Mouse (Mus musculus): ENCODE results near the gene Trim65. TPM values are rescaled to one million over a fixed set of nuclear protein-coding genes. Genes with fewer than 3 reads are reported as not detected.
"Not testable (repeated sequence)": the region's sequence is repeated elsewhere in the genome, so short reads cannot be mapped to it uniquely, and the experiment has no call there.

The Trim65 gene
- polyA plus RNA-seq, 1 experiment from 2014 or later: 7.7 TPM

DNA sequence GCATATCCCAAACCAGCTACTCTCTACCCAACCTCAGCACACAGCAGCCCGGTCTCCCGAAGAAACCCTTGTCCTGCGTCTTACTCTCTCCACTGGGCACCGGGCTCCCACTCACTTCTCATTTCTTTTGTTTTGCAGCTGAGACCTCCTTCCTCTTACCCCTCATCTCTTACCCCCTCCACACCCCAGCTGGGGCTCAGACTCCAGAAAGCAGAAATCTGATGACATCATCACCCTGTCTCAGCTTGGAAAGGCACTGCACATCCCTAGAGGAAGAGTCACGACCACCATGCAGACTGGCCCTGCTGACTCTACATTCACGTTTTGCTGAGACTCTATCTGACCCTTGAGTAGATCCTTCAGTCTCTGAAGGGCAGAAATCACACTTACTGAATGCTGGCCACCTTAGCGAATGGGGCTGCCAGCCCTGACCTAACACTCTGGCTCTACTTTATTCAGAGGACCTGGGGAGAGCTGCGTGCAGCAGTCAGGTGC lies 888 bp downstream of the Trim65 start:
- Histone ChIP-seq H3K36me3 (ENCODE audit: control insufficient read depth, insufficient read depth, low read length) (peaks cover 21% of the 10 kb centered on the region), H3K9me3 (ENCODE audit: control insufficient read depth, low read length) (no peaks in the 10 kb centered on the region), H3K27ac (ENCODE audit: low read length) (peak overlapping the region; percentile 97), H3K4me2 (ENCODE audit: low read depth, low read length) (peak overlapping the region; percentile 89), H3K4me3 (ENCODE audit: low read length) (peak overlapping the region; percentile 71), H3K4me1 (ENCODE audit: control insufficient read depth, insufficient read depth, low read length) (peaks cover 36% of the 10 kb centered on the region), H3K9ac (ENCODE audit: low read depth, low read length) (peak overlapping the region; percentile 90), H3K27me3 (replicated peaks; ENCODE audit: control insufficient read depth, insufficient read depth, low read length) (no peaks in the 10 kb centered on the region)
- 35% methylated on average over 8 of the region's 8 CpGs for WGBS
- ATAC-seq: peak; percentile 1; the same call in 1 of the 2 replicates

- Histone ChIP-seq H3K4me3 (ENCODE audit: low read length) (peak overlapping the region; percentile 71), H3K4me1 (ENCODE audit: control insufficient read depth, insufficient read depth, low read length) (peaks cover 36% of the 10 kb centered on the region), H3K36me3 (ENCODE audit: control insufficient read depth, insufficient read depth, low read length) (peaks cover 18% of the 10 kb centered on the region), H3K9ac (ENCODE audit: low read depth, low read length) (peak overlapping the region; percentile 90; the same call in 1 of the 2 replicates), H3K4me2 (ENCODE audit: low read depth, low read length) (peak overlapping the region; percentile 89), H3K9me3 (ENCODE audit: control insufficient read depth, low read length) (no peaks in the 10 kb centered on the region), H3K27ac (ENCODE audit: low read length) (no peak overlapping the region), H3K27me3 (replicated peaks; ENCODE audit: control insufficient read depth, insufficient read depth, low read length) (no peaks in the 10 kb centered on the region)
- ATAC-seq: no peak
- 84% methylated on average over 9 of the region's 9 CpGs for WGBS
These were observed 1.7 kb downstream of the Trim65 start for GRCm38 (mm10) chr11:116129091-116129790.

DNA sequence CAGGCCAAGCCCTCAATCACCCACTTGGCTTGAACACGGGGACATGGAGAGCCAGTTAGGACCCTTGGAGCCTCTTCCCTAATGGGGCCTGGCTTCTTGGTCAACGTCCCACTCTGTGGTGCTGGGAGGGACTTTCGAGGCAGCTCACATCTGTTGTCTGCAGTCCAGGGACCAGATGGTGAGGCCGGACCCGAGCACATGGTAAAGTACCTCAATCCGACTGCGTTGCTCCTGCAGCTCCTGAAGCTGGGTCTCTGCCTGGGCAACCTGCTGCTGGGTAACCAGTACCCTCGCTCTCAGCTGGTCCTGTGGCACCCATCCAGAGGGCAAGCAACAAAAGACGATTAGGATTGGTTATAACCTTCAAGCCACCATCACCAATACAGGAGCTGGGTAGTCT lies 2.9 kb downstream of the Trim65 start:
- H3K4me2 ChIP-seq (ENCODE audit: low read depth, low read length): peak overlapping the region; percentile 26
- ATAC-seq: no peak
- H3K9ac ChIP-seq (ENCODE audit: low read depth, low read length): peak overlapping the region; percentile 52; the same call in 1 of the 2 replicates
- no peaks in the 10 kb centered on the region for H3K9me3 ChIP-seq (ENCODE audit: control insufficient read depth, low read length)
- peaks cover 20% of the 10 kb centered on the region for H3K36me3 ChIP-seq (ENCODE audit: control insufficient read depth, insufficient read depth, low read length)
- WGBS: 75% methylated on average over 9 of the region's 9 CpGs
- H3K4me3 ChIP-seq (ENCODE audit: low read length): no peak overlapping the region
- peak overlapping the region; percentile 46; the same call in 1 of the 2 replicates for H3K27ac ChIP-seq (ENCODE audit: low read length)
- H3K27me3 ChIP-seq (replicated peaks; ENCODE audit: control insufficient read depth, insufficient read depth, low read length): no peaks in the 10 kb centered on the region
- H3K4me1 ChIP-seq (ENCODE audit: control insufficient read depth, insufficient read depth, low read length): peaks cover 36% of the 10 kb centered on the region

- Histone ChIP-seq H3K27ac (ENCODE audit: low read length) (peak within 1 kb of the TSS; percentile 46), H3K27me3 (replicated peaks; ENCODE audit: control insufficient read depth, insufficient read depth, low read length) (no peaks in the 10 kb centered on the region), H3K9me3 (ENCODE audit: control insufficient read depth, low read length) (no peaks in the 10 kb centered on the region), H3K4me3 (ENCODE audit: low read length) (no peak within 1 kb of the TSS), H3K4me1 (ENCODE audit: control insufficient read depth, insufficient read depth, low read length) (peaks cover 36% of the 10 kb centered on the region), H3K36me3 (ENCODE audit: control insufficient read depth, insufficient read depth, low read length) (peaks cover 24% of the 10 kb centered on the region), H3K4me2 (ENCODE audit: low read depth, low read length) (peak within 1 kb of the TSS; percentile 26), H3K9ac (ENCODE audit: low read depth, low read length) (peak within 1 kb of the TSS; percentile 52; the same call in 1 of the 2 replicates)
- 0 out of 2 replicates have a peak, but pooled peaks have one; percentile 4 for ATAC-seq
- 28% methylated on average over 23 of the region's 23 CpGs for WGBS
These were observed 3.6 kb downstream of the Trim65 start, which contains the start of gene Trim47 for GRCm38 (mm10) chr11:116127156-116127980. Trim47 (minus strand) TSS chr11:116127210.

GRCm38 (mm10) chr11:116126261-116126660 lies 4.7 kb downstream of the Trim65 start:
- no peak overlapping the region for H3K9ac ChIP-seq (ENCODE audit: low read depth, low read length)
- no peaks in the 10 kb centered on the region for H3K27me3 ChIP-seq (replicated peaks; ENCODE audit: control insufficient read depth, insufficient read depth, low read length)
- 94% methylated on average over 15 of the region's 15 CpGs for WGBS
- no peaks in the 10 kb centered on the region for H3K9me3 ChIP-seq (ENCODE audit: control insufficient read depth, low read length)
- peaks cover 28% of the 10 kb centered on the region for H3K36me3 ChIP-seq (ENCODE audit: control insufficient read depth, insufficient read depth, low read length)
- ATAC-seq: no peak
- H3K4me1 ChIP-seq (ENCODE audit: control insufficient read depth, insufficient read depth, low read length): peaks cover 29% of the 10 kb centered on the region
- H3K4me3 ChIP-seq (ENCODE audit: low read length): no peak overlapping the region
- no peak overlapping the region for H3K27ac ChIP-seq (ENCODE audit: low read length)
- H3K4me2 ChIP-seq (ENCODE audit: low read depth, low read length): no peak overlapping the region

DNA sequence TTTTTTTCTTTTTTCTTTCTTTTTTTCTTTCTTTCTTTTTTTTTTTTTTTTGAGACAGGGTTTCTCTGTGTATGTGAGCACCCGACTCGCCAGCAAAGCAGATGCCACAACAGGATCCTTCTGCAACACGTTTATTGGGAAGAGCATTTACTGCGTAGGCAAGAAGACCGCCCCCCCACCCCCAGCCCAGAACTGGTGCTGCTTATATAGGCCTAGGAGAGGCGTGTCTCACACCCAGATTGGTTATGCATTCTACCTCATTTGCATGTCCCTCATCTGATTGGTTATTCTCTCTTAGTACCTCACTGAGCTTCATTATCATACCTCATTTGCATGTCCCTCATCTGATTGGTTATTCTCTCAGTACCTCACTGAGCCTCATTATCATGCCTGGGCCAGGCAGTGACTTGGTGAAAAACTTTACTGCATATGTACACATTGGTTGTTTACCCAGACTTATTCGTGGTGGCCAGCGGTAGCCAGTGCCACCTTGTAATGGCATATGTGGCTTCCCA lies 9.1 kb downstream of the Trim65 start:
- not testable (repeated sequence) for H3K4me2 ChIP-seq (ENCODE audit: low read depth, low read length); H3K27ac ChIP-seq (ENCODE audit: low read length); H3K9ac ChIP-seq (ENCODE audit: low read depth, low read length); H3K4me3 ChIP-seq (ENCODE audit: low read length); ATAC-seq; H3K4me1 ChIP-seq (ENCODE audit: control insufficient read depth, insufficient read depth, low read length); H3K27me3 ChIP-seq (replicated peaks; ENCODE audit: control insufficient read depth, insufficient read depth, low read length); H3K9me3 ChIP-seq (ENCODE audit: control insufficient read depth, low read length)
- WGBS: 90% methylated on average over 8 of the region's 8 CpGs
- peaks cover 28% of the 10 kb centered on the region for H3K36me3 ChIP-seq (ENCODE audit: control insufficient read depth, insufficient read depth, low read length)

DNA sequence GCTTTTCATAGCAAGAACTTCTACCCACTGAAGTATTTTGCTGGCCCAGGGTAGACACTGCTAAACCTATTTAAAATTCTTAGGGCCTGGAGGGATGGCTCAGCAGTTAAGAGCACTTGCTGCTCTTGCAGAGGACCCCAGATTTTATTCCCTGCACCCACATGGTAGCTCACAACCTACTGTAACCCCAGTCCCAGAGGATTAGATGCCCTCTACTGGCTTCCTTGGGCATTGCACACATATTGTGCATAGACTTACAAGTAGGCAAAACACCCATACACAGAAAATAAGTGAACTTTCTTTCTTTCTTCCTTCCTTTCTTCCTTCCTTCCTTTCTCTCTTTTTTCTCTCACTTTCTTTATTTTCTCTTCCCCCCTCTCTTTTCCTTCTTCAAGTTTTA lies 13.1 kb downstream of the Trim65 start:
- no peak overlapping the region for H3K4me2 ChIP-seq (ENCODE audit: low read depth, low read length)
- no peak overlapping the region for H3K9ac ChIP-seq (ENCODE audit: low read depth, low read length)
- H3K4me3 ChIP-seq (ENCODE audit: low read length): no peak overlapping the region
- H3K9me3 ChIP-seq (ENCODE audit: control insufficient read depth, low read length): no peaks in the 10 kb centered on the region
- no peak overlapping the region for H3K27ac ChIP-seq (ENCODE audit: low read length)
- H3K27me3 ChIP-seq (replicated peaks; ENCODE audit: control insufficient read depth, insufficient read depth, low read length): no peaks in the 10 kb centered on the region
- H3K36me3 ChIP-seq (ENCODE audit: control insufficient read depth, insufficient read depth, low read length): peaks cover 8% of the 10 kb centered on the region; the same call in 1 of the 2 replicates
- ATAC-seq: no peak
- H3K4me1 ChIP-seq (ENCODE audit: control insufficient read depth, insufficient read depth, low read length): no peaks in the 10 kb centered on the region

DNA sequence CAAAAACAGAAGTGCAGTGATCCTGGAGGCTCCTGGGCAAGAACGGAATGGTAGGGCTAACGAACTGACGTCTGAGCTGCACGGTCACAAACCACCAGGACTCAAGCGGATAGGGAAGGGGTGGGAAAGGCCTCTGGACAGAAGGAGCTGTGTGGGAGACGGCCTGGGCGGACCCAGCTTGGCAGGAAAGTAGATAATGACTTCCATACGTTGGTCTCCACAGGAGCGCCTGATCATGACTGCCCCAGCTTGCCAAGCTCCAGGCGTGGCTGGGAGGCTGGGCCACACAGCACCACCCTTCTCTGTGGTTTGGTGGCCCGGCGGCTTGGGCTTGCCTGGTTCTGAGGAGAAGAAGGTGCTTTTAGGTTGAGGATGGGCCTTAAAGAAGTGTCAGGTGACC lies 13.7 kb downstream of the Trim65 start:
- no peak for ATAC-seq
- H3K27ac ChIP-seq (ENCODE audit: low read length): no peak overlapping the region
- H3K9ac ChIP-seq (ENCODE audit: low read depth, low read length): no peak overlapping the region
- 79% methylated on average over 12 of the region's 12 CpGs for WGBS
- no peaks in the 10 kb centered on the region for H3K9me3 ChIP-seq (ENCODE audit: control insufficient read depth, low read length)
- H3K27me3 ChIP-seq (replicated peaks; ENCODE audit: control insufficient read depth, insufficient read depth, low read length): no peaks in the 10 kb centered on the region
- H3K4me1 ChIP-seq (ENCODE audit: control insufficient read depth, insufficient read depth, low read length): no peaks in the 10 kb centered on the region
- no peak overlapping the region for H3K4me2 ChIP-seq (ENCODE audit: low read depth, low read length)
- H3K36me3 ChIP-seq (ENCODE audit: control insufficient read depth, insufficient read depth, low read length): 0 out of 2 replicates have a peak, but pooled peaks cover 3% of the 10 kb centered on the region
- H3K4me3 ChIP-seq (ENCODE audit: low read length): no peak overlapping the region

DNA sequence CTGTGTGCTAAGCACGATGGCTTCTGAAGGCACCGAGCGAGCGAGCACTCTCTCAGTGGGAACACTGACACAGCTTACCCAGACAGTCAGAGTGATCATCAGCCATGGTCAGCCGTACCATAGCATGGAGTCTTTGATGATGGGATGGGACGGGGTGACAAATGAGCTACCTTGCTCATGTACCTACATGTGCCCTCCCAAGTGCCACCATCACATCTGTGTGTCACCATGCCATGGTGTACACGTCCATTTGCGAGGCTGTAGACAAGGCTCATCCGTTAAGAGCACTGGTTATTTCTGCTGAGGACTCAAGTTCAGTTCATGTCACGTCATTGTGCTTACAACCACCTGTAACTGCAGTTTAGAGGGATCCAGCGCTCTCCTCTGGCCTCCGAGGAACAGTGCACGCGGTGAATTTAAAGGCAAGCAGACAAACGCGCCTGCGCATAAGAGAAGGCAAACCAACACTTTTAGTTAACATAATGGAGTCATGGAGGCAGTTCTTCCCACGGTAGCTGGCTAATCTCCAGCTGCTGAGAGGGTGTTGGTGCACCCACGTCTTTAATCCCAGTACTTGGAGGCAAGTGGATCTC lies 19.2 kb downstream of the Trim65 start:
- no peak overlapping the region for H3K27ac ChIP-seq (ENCODE audit: low read length)
- peaks cover 35% of the 10 kb centered on the region; the same call in 1 of the 2 replicates for H3K27me3 ChIP-seq (replicated peaks; ENCODE audit: control insufficient read depth, insufficient read depth, low read length)
- H3K36me3 ChIP-seq (ENCODE audit: control insufficient read depth, insufficient read depth, low read length): no peaks in the 10 kb centered on the region
- no peak overlapping the region for H3K4me3 ChIP-seq (ENCODE audit: low read length)
- peaks cover 36% of the 10 kb centered on the region for H3K4me1 ChIP-seq (ENCODE audit: control insufficient read depth, insufficient read depth, low read length)
- no peak overlapping the region for H3K4me2 ChIP-seq (ENCODE audit: low read depth, low read length)
- ATAC-seq: no peak
- H3K9me3 ChIP-seq (ENCODE audit: control insufficient read depth, low read length): no peaks in the 10 kb centered on the region
- WGBS: 89% methylated on average over 19 of the region's 19 CpGs
- no peak overlapping the region for H3K9ac ChIP-seq (ENCODE audit: low read depth, low read length)
